Mouse (Mus musculus) layer of hippocampus, adult 8-10 months (tissue): ENCODE results near the gene Nup210l. TPM values are rescaled to one million over a fixed set of nuclear protein-coding genes. Genes with fewer than 3 reads are reported as not detected.
"Not testable (repeated sequence)": the region's sequence is repeated elsewhere in the genome, so short reads cannot be mapped to it uniquely, and the experiment has no call there.

ENCODE experiments used
- DNase-seq, 2 experiments: peaks; one replicate each; pipeline ENCODE4 v3.0.0; 2022; ENCODE audit warnings: low spot score in 2 of 2
- total RNA-seq, 4 experiments: library from RNA; stranded (reverse); gene quantifications; 2 replicates each; pipeline ENCODE4 v1.2.4; 2022

Gene Nup210l
- total RNA-seq, 4 experiments from 2014 or later: 0.16 to 0.41 (median 0.32) TPM

DNA sequence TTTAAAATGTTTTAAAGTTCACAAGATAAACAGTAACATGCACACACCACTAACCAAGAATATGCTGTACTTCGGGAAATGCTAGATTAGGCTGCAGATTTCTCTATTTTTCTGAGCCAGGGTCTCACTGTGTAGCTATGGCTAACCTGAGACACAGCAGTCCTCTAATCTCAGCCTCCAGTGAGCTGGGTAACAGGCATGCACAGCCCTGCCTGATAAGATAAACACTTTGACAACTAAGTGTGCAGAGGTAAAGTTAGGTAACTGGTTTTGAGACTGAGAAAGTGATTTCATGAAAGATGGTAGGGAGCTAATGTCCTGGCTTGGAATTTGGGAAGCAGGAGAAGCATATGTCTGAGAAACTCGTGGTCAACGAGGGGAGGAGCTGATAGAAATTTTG, 9.5 kb upstream of the Nup210l start:
- no peak for DNase-seq

GRCm38 (mm10) chr3:90097928-90098327, 6.0 kb upstream of the Nup210l start:
- DNase-seq: no peak

DNA sequence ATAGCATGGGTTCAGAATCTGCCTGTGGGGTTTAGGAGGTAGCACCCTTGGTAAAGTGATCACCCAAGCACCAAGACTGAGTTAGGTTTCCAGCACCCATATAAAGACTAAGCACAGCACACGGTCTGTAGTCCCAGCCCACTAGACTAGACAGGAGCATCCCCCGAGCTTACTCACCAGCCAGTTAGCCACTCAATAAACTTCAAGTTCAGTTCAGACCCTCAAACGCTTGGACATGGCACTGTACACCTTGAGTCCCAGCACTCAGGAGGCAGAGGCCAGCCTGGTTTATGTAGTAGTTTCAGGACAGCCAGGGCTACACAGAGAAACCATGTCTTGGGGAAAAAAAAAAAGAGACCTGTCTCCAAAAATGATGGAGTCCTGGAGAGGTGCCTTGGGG, 2.9 kb upstream of the Nup210l start:
- no peak for DNase-seq

GRCm38 (mm10) chr3:90101673-90102072, 2.3 kb upstream of the Nup210l start:
- no peak for DNase-seq

- DNase-seq: no peak
Observed at GRCm38 (mm10) chr3:90102239-90102638, 1.7 kb upstream of the Nup210l start.

DNA sequence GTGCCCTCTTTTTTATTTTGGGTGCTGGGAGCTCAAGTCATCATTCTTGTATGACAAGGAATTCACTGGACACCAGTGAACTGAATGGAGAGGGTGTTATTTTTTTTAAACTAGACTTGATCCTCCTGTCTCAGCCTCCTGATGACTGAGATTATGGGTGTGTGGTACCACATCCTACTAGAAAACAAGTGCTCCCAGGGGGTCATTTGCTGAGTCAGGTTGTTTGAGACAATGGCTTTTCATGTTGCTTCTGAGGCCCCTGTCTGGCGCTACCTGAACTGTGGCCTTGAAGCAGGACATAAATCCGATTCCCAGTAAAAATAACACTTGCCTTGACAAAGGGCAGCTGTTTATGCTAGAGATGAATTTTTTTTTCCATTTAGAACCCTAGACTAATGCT, 756 bp upstream of the Nup210l start:
- no peak for DNase-seq

GRCm38 (mm10) chr3:90111706-90112105, 7.8 kb downstream of the Nup210l start:
- DNase-seq: no peak

DNA sequence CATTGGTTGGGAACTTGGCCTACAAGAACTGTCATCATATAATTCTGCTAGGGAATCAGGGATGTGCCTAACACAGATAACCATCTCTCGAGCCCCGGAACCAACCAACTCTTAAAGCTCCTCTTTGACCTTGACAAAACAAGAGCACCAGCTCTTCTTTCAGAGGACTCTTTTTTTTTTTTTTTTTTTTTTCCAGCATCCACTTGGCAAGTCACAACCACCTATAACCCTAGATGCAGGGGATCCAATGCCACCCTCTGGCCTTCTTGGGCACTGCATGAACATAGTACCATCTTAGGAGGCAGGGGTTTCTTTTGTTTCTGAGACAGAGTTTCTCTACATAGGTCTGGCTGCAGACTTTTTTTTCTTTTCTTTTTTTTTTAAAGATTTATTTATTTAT, 10.4 kb downstream of the Nup210l start:
- no peak for DNase-seq

- DNase-seq: no peak
Observed at GRCm38 (mm10) chr3:90115526-90115925, 11.6 kb downstream of the Nup210l start.

- DNase-seq: peak; percentile 29 to 34
Observed at GRCm38 (mm10) chr3:90118132-90118790, 14.3 kb downstream of the Nup210l start.

DNA sequence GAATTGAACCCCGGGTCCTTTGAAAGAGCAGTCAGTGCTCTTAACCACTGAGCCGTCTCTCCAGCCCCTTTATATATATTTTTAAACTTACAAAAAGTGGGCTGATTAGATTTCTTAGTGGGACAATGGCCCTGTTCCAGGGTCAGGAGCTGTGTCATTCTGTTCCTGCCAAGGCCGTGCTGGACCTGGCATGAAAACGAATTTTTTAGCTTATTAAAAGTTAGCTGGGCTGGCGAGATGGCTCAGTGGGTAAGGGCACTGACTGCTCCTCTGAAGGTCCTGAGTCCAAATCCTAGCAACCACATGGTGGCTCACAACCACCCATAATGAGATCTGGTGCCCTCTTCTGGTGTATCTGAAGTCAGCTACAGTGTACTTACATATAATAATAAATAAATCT, 18.1 kb downstream of the Nup210l start:
- not testable (repeated sequence) for DNase-seq

DNA sequence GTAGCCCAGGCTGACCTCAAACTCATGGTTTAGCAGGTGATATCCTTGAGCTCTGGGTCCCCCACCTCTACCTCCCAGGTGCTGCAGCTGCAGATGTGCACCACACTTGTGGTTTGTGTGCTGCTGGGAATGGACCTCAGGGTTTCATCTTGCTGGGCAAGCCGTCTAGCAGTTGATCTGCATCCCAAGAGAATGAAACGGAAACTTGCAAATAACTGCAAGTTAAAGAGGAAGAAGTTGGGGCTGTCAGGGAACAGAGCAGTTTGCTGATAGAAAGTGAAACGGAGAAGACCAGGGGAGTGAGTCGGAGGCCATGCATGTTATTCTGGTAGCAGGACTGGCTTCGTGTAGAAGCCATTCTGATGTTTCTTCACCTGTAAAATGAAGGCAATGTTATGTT, 21.8 kb downstream of the Nup210l start:
- no peak for DNase-seq

- DNase-seq: no peak
Observed at GRCm38 (mm10) chr3:90127881-90128280, 23.9 kb downstream of the Nup210l start.

GRCm38 (mm10) chr3:90132745-90133144, 28.8 kb downstream of the Nup210l start:
- DNase-seq: no peak

DNA sequence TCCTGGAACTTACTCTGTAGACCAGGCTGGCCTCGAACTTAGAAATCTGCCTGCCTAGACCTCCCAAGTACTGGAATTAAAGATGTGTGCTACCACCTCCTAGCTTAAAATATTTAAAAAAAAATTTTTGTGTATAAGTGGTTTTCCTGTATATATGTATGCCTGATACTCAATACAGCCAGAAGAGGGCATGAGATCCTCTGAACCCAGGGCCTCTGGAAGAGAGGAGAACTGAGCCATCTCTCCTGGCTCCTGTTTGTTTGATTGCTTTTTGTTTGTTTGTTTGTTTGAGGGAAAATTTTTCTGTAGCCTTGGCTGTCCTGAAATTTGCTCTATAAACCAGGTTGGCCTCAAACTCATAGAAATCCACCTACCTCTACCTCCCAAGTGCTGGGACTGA, 29.4 kb downstream of the Nup210l start:
- no peak for DNase-seq

- no peak for DNase-seq
Observed at GRCm38 (mm10) chr3:90134483-90134882, 30.6 kb downstream of the Nup210l start.

GRCm38 (mm10) chr3:90134993-90135392, 31.1 kb downstream of the Nup210l start:
- DNase-seq: no peak

GRCm38 (mm10) chr3:90136660-90137059, 32.7 kb downstream of the Nup210l start:
- DNase-seq: no peak

DNA sequence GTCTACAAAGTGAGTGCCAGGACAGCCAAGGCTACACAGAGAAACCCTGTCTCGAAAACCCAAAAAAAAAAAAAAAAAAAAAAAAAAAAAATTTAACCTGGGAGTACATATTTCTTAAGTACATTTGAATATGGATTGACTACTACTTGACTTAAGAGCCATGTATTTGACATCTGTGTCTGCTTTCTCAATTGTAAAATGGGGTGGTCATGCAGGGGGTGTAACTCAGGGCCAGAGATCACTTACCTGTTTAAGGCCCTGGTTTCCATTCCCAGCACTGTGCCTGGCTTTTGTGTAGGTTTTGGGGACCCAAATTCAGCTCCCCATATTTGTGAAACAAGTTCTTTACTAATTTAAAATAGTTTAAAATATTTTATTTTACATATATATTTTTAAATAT, 33.7 kb downstream of the Nup210l start:
- DNase-seq: no peak

- no peak for DNase-seq
Observed at GRCm38 (mm10) chr3:90139962-90140361, 36.0 kb downstream of the Nup210l start.

- DNase-seq: no peak
Observed at GRCm38 (mm10) chr3:90145461-90145860, 41.5 kb downstream of the Nup210l start.

DNA sequence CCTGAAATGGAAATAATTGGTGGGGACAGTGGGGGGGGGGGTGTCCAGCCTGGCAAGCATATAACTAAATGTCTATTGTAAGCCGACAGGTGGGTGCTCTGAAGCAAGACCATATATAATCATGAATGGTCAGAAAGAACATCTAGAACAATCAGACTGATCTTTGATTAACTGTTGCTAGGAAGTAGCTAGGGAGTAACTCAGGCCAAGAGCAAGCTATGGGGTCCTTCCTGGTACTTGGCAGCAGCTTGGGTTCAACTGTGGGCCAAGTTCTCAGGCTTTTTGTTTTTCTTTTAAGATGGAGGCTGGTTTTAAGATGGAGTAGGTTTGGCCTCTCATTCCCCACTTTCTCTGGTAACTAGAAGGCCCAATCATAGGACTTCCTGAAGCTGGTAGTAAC, 42.7 kb downstream of the Nup210l start:
- no peak for DNase-seq

DNA sequence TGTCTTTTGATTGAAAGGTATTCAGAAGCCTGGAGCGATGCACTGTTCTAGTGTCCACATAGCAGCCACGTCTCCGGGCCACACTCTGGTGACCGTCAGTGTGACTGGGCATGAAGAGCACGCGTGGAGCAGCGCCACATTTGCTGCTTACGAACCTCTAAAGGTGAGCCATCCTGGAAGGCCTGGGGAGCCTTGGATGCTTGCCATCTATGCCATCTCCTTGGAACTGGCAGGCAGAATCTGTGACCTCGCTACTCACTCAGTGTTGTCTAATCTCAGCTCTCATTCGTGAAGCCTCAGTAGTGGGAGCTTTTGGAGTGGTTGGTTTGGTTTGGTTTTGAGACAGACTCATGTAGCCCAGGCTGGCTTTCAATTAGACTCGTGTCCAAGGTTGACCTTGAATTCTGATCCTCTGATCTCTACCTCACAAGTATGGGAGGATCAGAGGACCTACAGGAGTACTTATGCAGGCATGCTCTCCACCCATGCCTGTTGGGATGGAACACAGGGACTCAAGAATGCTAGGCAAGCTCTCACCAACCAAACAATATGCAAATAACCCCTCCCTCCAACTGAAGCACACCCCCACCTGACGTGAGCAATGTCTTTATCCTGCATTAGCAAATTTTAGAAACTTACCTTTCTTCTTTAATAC, 47.3 kb downstream of the Nup210l start:
- no peak for DNase-seq
